Mouse (Mus musculus) cerebellum, postnatal 10 days (tissue): ENCODE data around the gene Nav2.

Experiments used
- DNase-seq, 2 experiments: peaks; one replicate each; pipeline ENCODE4 v3.0.0; 2021; ENCODE audit warnings: mixed read lengths in 2 of 2

Gene Nav2

GRCm38 (mm10) chr7:49337710-49338109 lies 429.2 kb downstream of the Nav2 start:
- no peak for DNase-seq

GRCm38 (mm10) chr7:49339953-49340352 lies 431.4 kb downstream of the Nav2 start:
- DNase-seq, result no peak

- DNase-seq, result peak; percentile 70 to 78
Observed at GRCm38 (mm10) chr7:49341151-49341918, 432.8 kb downstream of the Nav2 start.

GRCm38 (mm10) chr7:49341919-49342529 lies 433.5 kb downstream of the Nav2 start:
- DNase-seq, result no peak

- no peak for DNase-seq
Observed at GRCm38 (mm10) chr7:49342556-49343080, 434.1 kb downstream of the Nav2 start.

GRCm38 (mm10) chr7:49343081-49343600 lies 434.6 kb downstream of the Nav2 start:
- peak in 1 of 2 experiments; percentile 21 for DNase-seq

- DNase-seq, result no peak
Observed at GRCm38 (mm10) chr7:49343752-49344484, 435.4 kb downstream of the Nav2 start.

- peak; percentile 76 to 82 for DNase-seq
Observed at GRCm38 (mm10) chr7:49347338-49348272, 439.1 kb downstream of the Nav2 start.

- no peak for DNase-seq
Observed at GRCm38 (mm10) chr7:49348636-49349035, 440.1 kb downstream of the Nav2 start.

- no peak for DNase-seq
Observed at GRCm38 (mm10) chr7:49350321-49351007, 441.9 kb downstream of the Nav2 start.

- DNase-seq, result no peak
Observed at GRCm38 (mm10) chr7:49351596-49352258, 443.2 kb downstream of the Nav2 start.

GRCm38 (mm10) chr7:49357441-49358165 lies 449.1 kb downstream of the Nav2 start:
- DNase-seq, result peak; percentile 68 to 87

GRCm38 (mm10) chr7:49359120-49359519 lies 450.6 kb downstream of the Nav2 start:
- no peak for DNase-seq

- no peak for DNase-seq
Observed at GRCm38 (mm10) chr7:49360597-49360996, 452.1 kb downstream of the Nav2 start.

- no peak for DNase-seq
Observed at GRCm38 (mm10) chr7:49361465-49362090, 453.1 kb downstream of the Nav2 start.

GRCm38 (mm10) chr7:49364486-49365162 lies 456.1 kb downstream of the Nav2 start:
- no peak for DNase-seq

- no peak for DNase-seq
Observed at GRCm38 (mm10) chr7:49368590-49368989, 460.1 kb downstream of the Nav2 start.

- DNase-seq, result no peak
Observed at GRCm38 (mm10) chr7:49369006-49369405, 460.5 kb downstream of the Nav2 start.
